Mouse (Mus musculus) left cerebral cortex, adult 2 months (tissue): ENCODE results near the gene 4930467E23Rik. TPM values are rescaled to one million over a fixed set of nuclear protein-coding genes. Genes with fewer than 3 reads are reported as not detected.
"Not testable (repeated sequence)": the region's sequence is repeated elsewhere in the genome, so short reads cannot be mapped to it uniquely, and the experiment has no call there.

Experiments
- DNase-seq, 2 experiments: peaks; one replicate each; pipeline ENCODE4 v3.0.0; 2021 to 2022; ENCODE audit warnings: low spot score in 2 of 2, mixed read lengths in 1 of 2; ENCODE audit errors: extremely low spot score in 1 of 2
- H3K27ac ChIP-seq: fragments of 200-600 bp; 2 replicates; pipeline ENCODE4 v1.8.1; 2022
- H3K4me3 ChIP-seq: fragments of 200-600 bp; 2 replicates; pipeline ENCODE4 v1.8.1; 2022
- CTCF ChIP-seq: fragments of 200-600 bp; IDR thresholded peaks from 2 replicates; pipeline ENCODE4 v1.8.1; 2022; ENCODE audit warnings: antibody characterized with exemption, mild to moderate bottlenecking, moderate library complexity
- intact Hi-C: fragments of 180-260 bp; cut with DNase I; formaldehyde crosslinking; loops from one replicate; pipeline ENCODE4 v1.15.1; 2025
- long read RNA-seq, 2 experiments: library from polyadenylated mRNA; stranded (forward); transcript quantifications; one replicate each; pipeline ENCODE4 v2.0.0; 2021; ENCODE audit warnings: borderline mapping rate in 2 of 2
- total RNA-seq, 2 experiments: library from RNA; stranded (reverse); gene quantifications; 2 replicates each; pipeline ENCODE4 v1.2.3; 2021

4930467E23Rik gene
- total RNA-seq = under 1 TPM; 0.19 to 1.00 TPM
- long read RNA-seq, experiment 1 = 0 reads
- long read RNA-seq, experiment 2 = 0 reads

DNA sequence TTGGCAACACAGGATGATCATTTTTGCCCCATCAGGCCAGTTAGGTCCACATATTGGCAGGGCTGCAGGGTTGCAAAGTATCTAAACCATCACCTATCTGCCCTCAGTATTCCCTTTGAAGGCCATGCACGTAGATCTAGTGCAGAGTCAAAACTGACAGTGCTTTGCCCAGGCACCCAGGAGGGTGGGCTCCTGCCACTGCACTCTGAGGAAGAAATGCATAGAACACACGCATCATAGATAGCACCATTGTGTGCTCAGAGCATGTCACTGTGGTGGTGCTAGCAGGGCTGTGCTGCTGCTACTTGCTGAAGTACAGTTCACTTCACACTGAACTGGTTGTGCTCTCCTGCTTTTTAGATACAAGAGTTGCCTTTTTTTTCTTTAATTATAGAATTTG is at the start of gene 4930467E23Rik:
Gene 4930467E23Rik, plus strand, starts transcription at position 301 of the 400 bp plus-strand sequence.
- intact Hi-C loops, DNase-seq, H3K4me3 ChIP-seq, H3K27ac ChIP-seq: not testable (repeated sequence)

GRCm38 (mm10) chr8:19682311-19682710 is 47.1 kb upstream of the 4930467E23Rik start:
- H3K4me3 ChIP-seq, intact Hi-C loops, H3K27ac ChIP-seq, DNase-seq: not testable (repeated sequence)

GRCm38 (mm10) chr8:19685476-19685875 is 43.9 kb upstream of the 4930467E23Rik start:
- DNase-seq, H3K27ac ChIP-seq, intact Hi-C loops, H3K4me3 ChIP-seq: not testable (repeated sequence)

GRCm38 (mm10) chr8:19688802-19689525 is 40.4 kb upstream of the 4930467E23Rik start:
- intact Hi-C loops, H3K4me3 ChIP-seq, DNase-seq, H3K27ac ChIP-seq: not testable (repeated sequence)

DNA sequence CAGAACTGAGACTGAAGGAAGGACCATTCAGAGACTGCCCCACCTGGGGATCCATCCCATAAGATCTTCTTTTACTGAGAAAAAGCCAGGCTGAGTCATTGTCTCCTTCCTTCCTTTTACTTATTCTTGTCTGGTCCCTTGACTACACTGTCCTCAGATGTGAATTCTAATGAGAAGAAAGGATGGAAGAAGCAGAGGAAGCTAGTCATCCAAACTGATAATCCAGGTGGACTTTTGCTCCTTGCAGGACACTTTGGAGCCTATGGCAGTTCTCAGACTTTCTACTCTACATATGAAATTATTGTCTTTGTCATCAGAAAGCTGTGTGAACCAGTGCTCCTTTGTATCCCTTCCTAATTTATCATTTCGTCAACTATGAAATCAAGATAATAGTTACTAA is 39.6 kb upstream of the 4930467E23Rik start:
- H3K4me3 ChIP-seq, DNase-seq, H3K27ac ChIP-seq, intact Hi-C loops: not testable (repeated sequence)

DNA sequence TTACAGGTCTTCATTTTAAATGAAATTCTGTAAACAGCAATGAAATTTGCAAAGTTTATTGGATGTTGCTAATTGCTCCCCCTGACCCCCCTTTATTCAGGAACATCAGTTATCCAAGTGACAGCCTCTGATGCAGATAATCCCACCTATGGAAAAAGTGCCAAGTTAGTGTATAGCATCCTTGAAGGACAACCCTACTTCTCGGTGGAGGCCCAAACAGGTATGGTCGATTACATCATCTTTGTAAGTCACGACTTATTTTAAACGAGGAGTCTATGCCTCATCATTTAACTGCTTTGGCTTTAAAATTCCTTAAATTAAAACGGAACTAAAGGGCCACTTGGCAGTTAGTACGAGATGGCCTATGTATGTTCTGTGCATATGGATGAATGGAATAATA is 38.0 kb upstream of the 4930467E23Rik start:
- H3K4me3 ChIP-seq, H3K27ac ChIP-seq, DNase-seq, intact Hi-C loops: not testable (repeated sequence)

GRCm38 (mm10) chr8:19697497-19698077 is 31.8 kb upstream of the 4930467E23Rik start:
- H3K4me3 ChIP-seq, DNase-seq, intact Hi-C loops, H3K27ac ChIP-seq: not testable (repeated sequence)

DNA sequence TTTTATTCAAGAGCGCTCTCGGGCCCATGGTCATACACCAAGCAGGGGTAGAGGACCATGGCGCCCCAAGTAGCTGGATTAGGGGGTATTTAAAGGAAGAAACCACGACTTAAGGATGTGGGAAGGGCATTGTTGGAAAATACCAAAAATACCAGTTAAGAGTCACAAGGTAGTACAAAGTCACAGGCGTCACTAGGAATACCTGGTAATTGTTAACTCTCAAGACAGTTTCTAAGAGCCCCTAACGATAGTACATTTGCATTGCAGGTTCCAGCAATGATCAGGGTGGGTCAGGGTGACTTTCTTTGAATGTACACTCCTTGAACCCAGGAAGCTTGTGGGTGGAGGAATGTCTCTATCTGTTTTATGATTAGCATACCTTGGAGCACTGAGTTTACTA is 31.3 kb upstream of the 4930467E23Rik start:
- H3K27ac ChIP-seq, H3K4me3 ChIP-seq, DNase-seq, intact Hi-C loops: not testable (repeated sequence)

DNA sequence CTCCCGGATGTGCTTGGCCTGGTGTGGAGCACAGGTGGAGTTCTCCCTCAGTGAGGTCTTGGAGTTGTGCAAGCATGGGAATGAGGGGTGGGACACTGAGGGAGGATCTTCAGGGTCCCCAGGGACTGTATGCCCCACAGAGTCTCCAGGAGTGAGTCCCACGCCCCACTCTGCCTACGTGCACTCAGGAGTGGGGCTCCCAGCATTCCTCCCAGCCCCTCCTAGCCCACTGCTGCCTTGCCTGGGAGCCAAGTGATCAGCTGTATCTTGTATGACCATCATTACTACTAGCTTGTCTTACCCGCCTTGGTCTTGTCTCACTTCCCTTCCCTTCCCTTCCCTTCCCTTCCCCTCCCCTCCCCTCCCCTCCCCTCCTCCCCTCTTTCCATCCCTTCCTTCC is 30.7 kb upstream of the 4930467E23Rik start:
- DNase-seq = peak; percentile 70 to 71
- intact Hi-C loops, H3K27ac ChIP-seq, H3K4me3 ChIP-seq: not testable (repeated sequence)

GRCm38 (mm10) chr8:19701326-19701725 is 28.1 kb upstream of the 4930467E23Rik start:
- DNase-seq, H3K27ac ChIP-seq, H3K4me3 ChIP-seq, intact Hi-C loops: not testable (repeated sequence)

DNA sequence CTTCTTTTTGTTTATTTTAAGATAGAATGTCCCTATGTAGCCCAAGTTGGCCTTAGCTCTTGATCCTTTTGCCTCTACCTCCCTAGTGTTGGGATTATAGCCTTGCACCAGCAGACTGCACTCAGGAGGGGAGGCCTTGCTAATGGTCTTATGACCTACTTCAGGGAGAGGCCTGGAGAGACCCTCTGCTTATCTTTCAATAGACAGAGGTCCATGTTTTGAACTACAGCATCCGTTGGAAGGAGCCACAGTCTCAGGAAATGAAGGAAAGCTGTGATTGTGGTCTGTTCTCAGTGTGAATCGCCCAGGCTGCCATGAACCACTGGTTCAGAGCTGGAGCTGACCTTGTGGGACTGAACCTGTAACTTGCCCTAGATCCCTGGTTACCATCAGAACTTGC is 27.1 kb upstream of the 4930467E23Rik start:
- not testable (repeated sequence) for H3K4me3 ChIP-seq

DNA sequence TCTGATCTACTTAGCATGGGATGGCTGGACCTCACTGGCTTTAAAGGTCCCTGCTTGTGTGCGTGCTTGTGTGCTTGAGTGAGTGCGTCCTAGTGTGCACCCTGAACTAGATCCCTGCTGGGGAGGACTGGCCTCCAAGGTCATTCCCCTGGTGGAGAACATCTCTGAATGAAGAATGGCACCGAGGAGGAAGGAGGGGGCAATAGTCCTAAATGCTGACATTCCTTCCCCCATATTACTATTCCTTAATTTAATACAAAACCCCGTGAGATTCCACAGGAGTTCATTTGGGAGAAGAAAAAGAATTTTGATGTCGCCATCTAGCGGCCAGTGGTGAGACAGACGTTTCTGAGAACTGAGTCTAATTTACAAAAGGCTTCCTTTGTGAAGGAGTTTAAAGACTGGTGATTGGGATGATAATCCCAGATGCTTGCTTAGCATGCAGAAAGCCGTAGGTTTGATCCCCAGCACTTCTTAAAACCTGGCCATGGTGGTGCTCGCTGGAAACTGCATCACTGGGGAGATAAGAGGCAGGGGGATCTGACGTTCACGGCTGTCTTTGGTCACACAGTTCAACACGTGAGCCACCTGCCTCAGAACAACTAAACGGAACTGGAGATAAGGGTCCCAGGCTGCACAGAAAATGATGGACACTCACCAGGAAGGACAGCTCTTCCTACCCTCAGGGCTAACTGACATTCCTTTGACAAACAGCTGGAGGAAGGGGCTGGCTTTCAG is 26.2 kb upstream of the 4930467E23Rik start:
- intact Hi-C loops, H3K4me3 ChIP-seq, H3K27ac ChIP-seq: not testable (repeated sequence)
- TF ChIP-seq CTCF = peak; percentile 62
- peak; percentile 85 to 96 for DNase-seq

More for the DNA sequence above, 27.1 kb upstream of the 4930467E23Rik start:
- intact Hi-C loops, DNase-seq, H3K27ac ChIP-seq: not testable (repeated sequence)

DNA sequence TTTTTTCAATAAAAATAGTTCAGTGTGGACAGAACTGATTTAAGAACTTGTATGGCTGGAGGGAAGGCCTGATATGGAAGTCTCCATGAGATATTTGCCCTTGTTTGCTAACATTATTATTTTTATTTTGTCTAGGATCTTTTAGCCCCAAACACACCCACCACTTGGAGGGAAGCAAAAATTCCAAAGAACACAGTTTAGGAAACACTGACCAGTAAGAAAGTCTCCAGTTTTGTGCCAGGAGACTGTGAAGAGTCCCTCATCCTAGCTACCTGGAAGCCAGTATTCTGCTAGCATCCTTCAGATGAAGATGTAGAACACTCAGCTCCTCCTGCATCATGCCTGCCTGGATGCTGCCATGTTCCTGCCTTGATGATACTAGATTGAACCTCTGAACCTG is 25.5 kb upstream of the 4930467E23Rik start:
- H3K27ac ChIP-seq, H3K4me3 ChIP-seq, intact Hi-C loops, DNase-seq: not testable (repeated sequence)
